Mouse (Mus musculus) lung, postnatal 0 days (tissue): ENCODE data around the gene Aasdh. TPM values are rescaled to one million over a fixed set of nuclear protein-coding genes. Genes with fewer than 3 reads are reported as not detected.

Experiments
- ATAC-seq: fragments of 200-750 bp; cut with Nextera tagmentation; 2 replicates; pipeline ENCODE4 v1.8.0; 2017; ENCODE audit warnings: moderate library complexity
- DNase-seq: peaks from one replicate; pipeline ENCODE4 v3.0.0-alpha.2; 2016; ENCODE audit warnings: low spot score
- H3K27ac ChIP-seq: fragments of 300-500 bp; sonication (generic); 2 replicates; pipeline ENCODE4 v1.5.1; 2014; ENCODE audit warnings: antibody characterized with exemption, mild to moderate bottlenecking, low read length, mixed read lengths
- H3K27me3 ChIP-seq: fragments of 300-500 bp; sonication (generic); replicated peaks from 2 replicates; pipeline ENCODE4 v1.6.1; 2014; ENCODE audit warnings: low read length, mixed read lengths; ENCODE audit not compliant: insufficient read depth
- H3K36me3 ChIP-seq: fragments of 300-500 bp; sonication (generic); 2 replicates; pipeline ENCODE4 v1.6.1; 2014; ENCODE audit warnings: low read length, mixed read lengths; ENCODE audit not compliant: insufficient read depth
- H3K4me1 ChIP-seq: fragments of 300-500 bp; sonication (generic); 2 replicates; pipeline ENCODE4 v1.6.1; 2014; ENCODE audit warnings: antibody characterized with exemption, low read depth, low read length, mixed read lengths; ENCODE audit not compliant: insufficient read depth
- H3K4me2 ChIP-seq: fragments of 300-500 bp; sonication (generic); replicated peaks from 2 replicates; pipeline ENCODE4 v1.6.1; 2014; ENCODE audit warnings: low read depth, mild to moderate bottlenecking, low read length, moderate library complexity, mixed read lengths
- H3K4me3 ChIP-seq: fragments of 300-500 bp; sonication (generic); 2 replicates; pipeline ENCODE4 v1.5.1; 2014; ENCODE audit warnings: low read depth, low read length
- H3K9ac ChIP-seq: fragments of 300-500 bp; sonication (generic); replicated peaks from 2 replicates; pipeline ENCODE4 v1.6.1; 2014; ENCODE audit warnings: low read depth, mild to moderate bottlenecking
- H3K9me3 ChIP-seq: fragments of 300-500 bp; sonication (generic); 2 replicates; pipeline ENCODE4 v1.6.1; 2016; ENCODE audit warnings: low read length, mixed read lengths
- CTCF ChIP-seq: IDR thresholded peaks from 2 replicates; pipeline ENCODE4 v1.5.1; 2016; ENCODE audit warnings: antibody characterized with exemption, mild to moderate bottlenecking
- EP300 ChIP-seq: IDR thresholded peaks from 2 replicates; pipeline ENCODE4 v1.6.1; 2016; ENCODE audit warnings: antibody characterized with exemption, mild to moderate bottlenecking, control low read depth
- WGBS: fragments of 180-500 bp; shearing (Covaris S2); extraction: QIAGEN DNeasy Blood & Tissue Kit; methylation state at CpG from one replicate; pipeline ENCODE4 v1.1.7; 2014; 5-methylcytosine and 5-hydroxymethylcytosine counted together
- polyA plus RNA-seq: library from polyadenylated mRNA; unstranded; fragments of >200 nt; fragmentation: Nextera tagmentation; extraction: Ambion mirVana; gene quantifications from 2 replicates; pipeline ENCODE4 v1.2.1, GENCODE M21; 2015

Aasdh gene
- polyA plus RNA-seq, 1 experiment from 2014 or later = 7.2 TPM

DNA sequence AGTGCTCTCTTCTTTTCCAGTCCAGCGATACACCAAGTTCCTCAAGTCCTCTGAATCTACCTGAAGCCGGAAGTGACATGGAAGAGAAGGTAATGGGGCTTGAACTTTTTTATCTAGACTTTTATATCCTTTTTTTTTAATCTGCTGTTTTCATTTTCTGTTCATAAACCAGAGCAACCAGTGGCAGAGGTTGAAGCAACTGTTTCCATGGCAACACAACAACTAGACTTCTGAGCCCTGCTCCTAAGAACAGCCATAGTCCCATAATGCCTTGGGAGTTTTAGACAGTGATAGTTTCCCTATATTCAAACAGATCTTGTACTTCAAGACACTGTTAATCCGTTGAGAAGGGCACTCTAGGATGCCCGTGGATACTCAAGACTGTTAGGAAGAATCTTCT is 54.0 kb downstream of the Aasdh start:
- Histone ChIP-seq H3K9ac (no peak overlapping the region), H3K9me3 (no peaks in the 10 kb centered on the region), H3K4me2 (no peak overlapping the region), H3K4me1 (no peaks in the 10 kb centered on the region), H3K36me3 (no peaks in the 10 kb centered on the region), H3K27me3 (peaks cover 6% of the 10 kb centered on the region; the same call in 1 of the 2 replicates), H3K4me3 (no peak overlapping the region), H3K27ac (no peak overlapping the region)
- 45% methylated on average over 4 of the region's 4 CpGs for WGBS
- TF ChIP-seq CTCF (no peak), EP300 (no peak)
- ATAC-seq (no peak), DNase-seq (peak; percentile 57)

DNA sequence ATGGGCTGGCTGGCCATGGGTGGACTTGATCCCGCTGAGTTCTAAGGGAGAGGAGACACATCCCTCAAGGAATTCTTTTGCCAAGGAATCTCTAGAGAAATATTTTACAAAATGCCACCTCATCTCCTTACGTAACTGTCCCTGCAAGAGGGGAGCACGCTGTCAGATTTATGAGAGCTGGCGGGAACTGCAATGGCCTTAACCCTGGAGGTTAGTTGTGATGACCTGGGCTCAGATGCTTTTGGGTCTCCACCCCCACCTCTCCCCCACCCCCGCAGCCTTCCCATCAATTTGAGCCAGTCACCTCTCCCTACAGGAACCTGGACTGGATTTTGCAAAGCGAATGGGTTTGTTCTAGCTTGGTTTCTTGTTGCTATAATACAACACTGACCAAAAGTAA is 58.2 kb downstream of the Aasdh start:
- DNase-seq = no peak
- 80% methylated on average over 6 of the region's 6 CpGs for WGBS
- Histone ChIP-seq H3K4me1 (no peaks in the 10 kb centered on the region), H3K9ac (no peak overlapping the region), H3K4me3 (no peak overlapping the region), H3K27me3 (no peaks in the 10 kb centered on the region), H3K27ac (no peak overlapping the region), H3K36me3 (no peaks in the 10 kb centered on the region), H3K9me3 (no peaks in the 10 kb centered on the region), H3K4me2 (no peak overlapping the region)
- TF ChIP-seq CTCF = no peak
- TF ChIP-seq EP300 = no peak
- no peak for ATAC-seq

DNA sequence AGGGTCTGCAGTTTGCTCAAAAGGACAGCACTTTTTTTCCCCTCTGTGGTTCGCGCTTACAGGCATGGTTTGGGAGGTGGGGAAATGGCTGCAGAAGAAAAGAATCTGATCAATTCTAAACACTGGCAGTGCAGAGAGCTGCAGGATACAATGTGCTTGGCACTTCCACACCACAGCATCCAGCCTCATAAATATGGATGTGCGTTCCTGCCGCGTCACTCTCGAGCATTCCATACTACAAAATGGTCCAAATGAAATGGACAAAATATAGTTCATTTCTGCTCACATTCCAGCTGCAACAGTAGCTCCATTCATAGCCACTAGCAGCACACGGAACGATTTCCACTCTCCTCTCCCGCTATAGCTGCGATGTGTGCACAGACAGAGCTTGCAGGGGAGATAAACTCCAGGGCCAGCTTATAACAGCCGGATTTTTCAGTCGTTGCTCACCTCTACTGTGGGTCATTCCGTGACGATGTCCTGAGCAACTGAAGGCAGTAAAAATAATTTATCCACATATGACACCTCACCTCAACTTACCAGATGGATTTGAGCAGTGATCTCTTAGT is 60.6 kb downstream of the Aasdh start:
- Histone ChIP-seq H3K27ac (no peak overlapping the region), H3K36me3 (no peaks in the 10 kb centered on the region), H3K4me1 (no peaks in the 10 kb centered on the region), H3K27me3 (no peaks in the 10 kb centered on the region), H3K4me3 (no peak overlapping the region), H3K9me3 (no peaks in the 10 kb centered on the region), H3K4me2 (no peak overlapping the region), H3K9ac (no peak overlapping the region)
- WGBS = 71% methylated on average over 14 of the region's 14 CpGs
- DNase-seq (no peak), ATAC-seq (no peak)
- TF ChIP-seq CTCF (no peak), EP300 (no peak)

DNA sequence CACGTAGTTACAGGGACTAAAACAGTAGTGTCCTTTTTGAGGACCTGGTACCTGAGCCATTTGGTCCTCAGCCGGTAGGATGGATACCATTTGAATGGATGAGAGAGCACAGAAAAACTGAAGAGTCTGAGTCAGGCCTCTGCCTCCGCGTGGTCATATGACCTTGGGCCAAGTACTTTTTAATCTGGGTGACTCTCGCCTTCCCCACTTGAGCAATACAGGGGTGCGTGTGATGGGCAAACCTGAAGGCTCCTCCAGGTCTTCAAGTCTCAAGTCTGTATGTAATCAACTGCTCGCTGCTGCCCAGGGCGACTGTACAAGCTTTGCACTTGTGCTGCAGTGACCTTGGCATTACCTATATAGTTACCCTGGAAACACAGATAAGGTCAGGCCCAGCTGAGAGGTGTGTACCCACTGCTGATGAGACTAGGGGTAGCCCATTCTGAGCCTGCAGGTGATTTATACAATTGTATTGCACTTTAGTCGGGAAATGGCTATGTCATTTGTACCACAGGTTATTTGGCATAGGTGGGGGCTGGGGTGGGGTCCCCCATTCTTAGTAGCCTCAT is 61.4 kb downstream of the Aasdh start:
- DNase-seq = no peak
- TF ChIP-seq CTCF = no peak
- TF ChIP-seq EP300 = no peak
- Histone ChIP-seq H3K4me1 (no peaks in the 10 kb centered on the region), H3K9me3 (no peaks in the 10 kb centered on the region), H3K4me3 (no peak overlapping the region), H3K4me2 (no peak overlapping the region), H3K36me3 (no peaks in the 10 kb centered on the region), H3K27ac (no peak overlapping the region), H3K9ac (no peak overlapping the region), H3K27me3 (no peaks in the 10 kb centered on the region)
- ATAC-seq = peak; percentile 32; the same call in 1 of the 2 replicates
- 62% methylated on average over 9 of the region's 9 CpGs for WGBS

DNA sequence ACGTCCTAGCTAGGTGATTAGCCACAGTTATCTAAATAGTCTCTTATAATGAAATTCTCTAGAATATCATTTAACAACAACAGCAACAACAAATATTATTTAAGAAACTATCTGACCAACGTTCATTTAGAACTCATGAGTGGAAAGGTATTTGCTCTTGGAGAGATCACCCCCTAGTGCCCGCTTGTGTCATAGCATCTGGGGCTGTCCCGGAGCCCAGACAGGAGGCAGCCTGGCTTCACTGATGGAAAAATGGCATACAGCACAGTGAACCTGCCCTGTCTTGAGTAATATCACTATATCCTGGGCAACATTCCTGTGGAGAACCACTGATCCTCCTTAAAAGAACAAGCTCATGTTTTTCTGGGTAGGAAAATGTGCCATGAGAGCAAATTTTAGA is 61.9 kb downstream of the Aasdh start:
- ATAC-seq = peak; percentile 62
- Histone ChIP-seq H3K4me1 (no peaks in the 10 kb centered on the region), H3K9ac (no peak overlapping the region), H3K4me2 (no peak overlapping the region), H3K4me3 (no peak overlapping the region), H3K27me3 (no peaks in the 10 kb centered on the region), H3K27ac (no peak overlapping the region), H3K36me3 (no peaks in the 10 kb centered on the region), H3K9me3 (no peaks in the 10 kb centered on the region)
- WGBS = 9% methylated on average over 4 of the region's 4 CpGs
- TF ChIP-seq CTCF = peak; percentile 88
- TF ChIP-seq EP300 = no peak
- peak; percentile 77 for DNase-seq

GRCm38 (mm10) chr5:76841859-76842258 is 63.5 kb downstream of the Aasdh start:
- DNase-seq (no peak), ATAC-seq (no peak)
- no peak for TF ChIP-seq EP300
- TF ChIP-seq CTCF = no peak
- H3K4me3 ChIP-seq = no peak overlapping the region
- H3K27ac ChIP-seq = no peak overlapping the region
- H3K27me3 ChIP-seq = no peaks in the 10 kb centered on the region
- H3K9me3 ChIP-seq = no peaks in the 10 kb centered on the region
- H3K4me1 ChIP-seq = no peaks in the 10 kb centered on the region
- no peaks in the 10 kb centered on the region for H3K36me3 ChIP-seq
- H3K9ac ChIP-seq = no peak overlapping the region
- 83% methylated on average over 2 of the region's 2 CpGs for WGBS
- no peak overlapping the region for H3K4me2 ChIP-seq
